Mouse (Mus musculus) urinary bladder, postnatal 36 days (tissue): ENCODE measurements around the gene 2210016F16Rik.
"Not testable (repeated sequence)": the region's sequence is repeated elsewhere in the genome, so short reads cannot be mapped to it uniquely, and the experiment has no call there.

Source experiments
- DNase-seq, 2 experiments: peaks; one replicate each; pipeline ENCODE4 v3.0.0; 2022; ENCODE audit warnings: low spot score in 2 of 2, mixed read lengths in 1 of 2

Gene 2210016F16Rik

GRCm38 (mm10) chr13:58384779-58385546 lies at the start of gene 2210016F16Rik:
Gene 2210016F16Rik (minus strand): TSS chr13:58385225.
- peak; percentile 62 to 70 for DNase-seq

DNA sequence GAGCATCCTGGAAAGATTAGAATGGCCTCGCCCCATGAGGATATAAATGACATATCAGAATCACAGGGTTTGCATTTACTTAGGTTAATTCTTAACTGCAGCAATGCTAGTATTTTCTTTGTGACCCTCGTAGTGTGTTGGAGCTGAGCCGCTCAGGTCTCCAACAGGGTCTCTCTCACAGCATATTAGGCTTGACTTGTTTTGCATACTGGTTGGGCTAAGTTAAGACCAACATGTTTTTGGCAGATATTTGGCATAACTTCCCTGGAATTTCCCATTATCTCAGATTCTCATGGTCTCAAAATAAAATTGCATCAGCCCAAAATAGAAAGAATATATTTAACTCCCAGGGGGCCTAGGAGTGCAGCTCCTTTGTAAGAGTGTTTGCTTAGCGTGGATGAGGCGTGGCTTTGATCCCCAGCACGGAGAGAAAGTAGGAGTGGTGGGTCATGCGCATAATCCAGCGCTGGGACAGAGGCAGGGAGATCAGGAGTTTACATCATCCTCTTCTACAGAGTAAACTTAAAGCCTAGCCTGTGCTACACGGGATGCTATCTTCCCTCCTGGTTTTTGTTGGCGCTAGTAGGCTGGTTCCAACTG lies 38.1 kb upstream of the 2210016F16Rik start:
- no peak for DNase-seq

DNA sequence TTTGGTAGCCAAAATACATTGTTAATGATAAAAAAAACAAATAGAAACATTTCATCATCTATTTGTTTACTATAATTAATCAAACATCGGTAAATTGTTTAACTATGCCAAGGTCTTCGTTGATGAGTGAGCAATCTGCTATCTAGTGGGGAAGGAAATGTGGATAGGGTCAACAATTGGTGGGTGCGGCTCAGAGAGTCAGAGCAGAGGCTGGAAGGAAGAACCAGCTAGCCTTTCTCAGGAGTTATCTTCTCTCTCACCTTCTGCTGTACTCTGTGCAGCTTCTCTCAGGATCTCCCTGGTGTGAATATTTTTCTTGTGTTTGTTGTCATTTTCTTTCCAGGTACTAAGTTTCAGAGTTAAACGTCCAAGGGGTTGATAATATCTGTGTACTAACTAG lies 37.2 kb upstream of the 2210016F16Rik start:
- no peak for DNase-seq

GRCm38 (mm10) chr13:58421026-58421425 lies 36.0 kb upstream of the 2210016F16Rik start:
- DNase-seq, result no peak

- DNase-seq, result no peak
These were observed 34.2 kb upstream of the 2210016F16Rik start for GRCm38 (mm10) chr13:58419266-58419665.

GRCm38 (mm10) chr13:58418656-58419055 lies 33.6 kb upstream of the 2210016F16Rik start:
- no peak for DNase-seq

GRCm38 (mm10) chr13:58415838-58416237 lies 30.8 kb upstream of the 2210016F16Rik start:
- no peak for DNase-seq

- DNase-seq, result no peak
These were observed 30.3 kb upstream of the 2210016F16Rik start for GRCm38 (mm10) chr13:58415374-58415773.

- DNase-seq, result no peak
These were observed 26.0 kb upstream of the 2210016F16Rik start for GRCm38 (mm10) chr13:58411073-58411472.

GRCm38 (mm10) chr13:58403243-58403642 lies 18.2 kb upstream of the 2210016F16Rik start, which contains the start of gene Hnrnpk:
Gene Hnrnpk (minus strand): TSS chr13:58403343.
- DNase-seq, result not testable (repeated sequence)

GRCm38 (mm10) chr13:58402744-58403110 lies 17.7 kb upstream of the 2210016F16Rik start:
- DNase-seq, result no peak

DNA sequence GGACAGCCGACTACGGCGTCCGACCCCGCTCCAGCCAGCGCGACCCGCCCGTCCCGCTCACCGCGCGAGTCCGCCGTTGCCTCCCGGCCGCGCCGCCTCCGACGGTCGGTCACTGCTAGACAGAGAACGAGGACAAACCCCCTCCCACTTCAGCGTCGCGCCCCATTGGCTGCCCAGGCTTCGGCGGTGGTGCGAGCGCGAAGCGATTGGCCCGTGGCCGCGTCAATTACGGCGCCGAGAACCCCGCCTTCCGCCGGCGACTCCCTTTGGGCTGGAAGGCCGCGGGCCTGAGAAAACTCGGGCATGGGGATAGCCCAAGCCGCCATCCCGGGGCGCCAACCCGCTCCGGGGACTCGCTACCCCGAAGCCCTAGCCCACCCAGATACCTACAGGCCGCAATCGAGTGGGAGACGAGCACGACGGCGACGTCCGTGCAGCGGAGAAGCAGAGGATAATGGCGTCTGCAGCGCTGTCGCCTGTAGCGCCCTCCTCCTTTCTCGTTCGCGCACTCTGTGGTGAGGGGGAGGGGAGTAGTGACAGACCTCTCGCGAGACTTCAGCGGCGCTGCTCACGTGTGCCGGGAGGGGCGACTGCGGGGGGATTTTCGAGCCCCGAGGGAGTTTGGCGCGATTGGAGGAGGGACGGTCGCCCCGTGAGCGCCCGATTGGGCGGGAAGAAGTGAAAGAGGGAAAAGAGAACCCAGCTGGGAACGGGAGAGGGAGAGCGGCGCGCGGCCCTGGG lies 17.1 kb upstream of the 2210016F16Rik start, which contains the start of gene Rmi1:
Rmi1 (plus strand) TSS at position 246 of the 741 bp plus-strand sequence.
- peak; percentile 97 for DNase-seq

- DNase-seq, result peak; percentile 58 to 66
These were observed 16.3 kb upstream of the 2210016F16Rik start for GRCm38 (mm10) chr13:58401135-58402002.

DNA sequence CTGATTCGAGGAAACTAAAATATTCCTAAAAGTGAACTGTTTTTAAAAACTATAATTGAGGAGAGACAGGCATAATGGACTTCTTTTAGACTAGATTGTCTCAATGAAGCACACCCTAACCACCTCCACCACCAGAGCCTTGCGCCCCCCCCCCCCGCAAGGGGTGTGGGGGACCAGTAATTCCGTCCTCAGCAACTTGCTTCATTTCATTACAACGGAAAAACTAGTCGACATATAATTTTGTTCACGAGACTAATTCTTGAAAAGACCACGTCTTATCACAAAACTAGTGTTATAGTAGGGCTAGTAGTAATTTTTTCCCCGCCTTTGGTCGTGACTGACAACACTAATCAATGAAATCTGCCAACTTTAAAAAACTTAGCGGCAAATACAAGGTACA lies 15.6 kb upstream of the 2210016F16Rik start:
- no peak for DNase-seq

GRCm38 (mm10) chr13:58397651-58398050 lies 12.6 kb upstream of the 2210016F16Rik start:
- no peak for DNase-seq

- DNase-seq, result not testable (repeated sequence)
These were observed 9.4 kb upstream of the 2210016F16Rik start for GRCm38 (mm10) chr13:58394392-58394791.

- DNase-seq, result no peak
These were observed 4.4 kb upstream of the 2210016F16Rik start for GRCm38 (mm10) chr13:58389324-58389951.

DNA sequence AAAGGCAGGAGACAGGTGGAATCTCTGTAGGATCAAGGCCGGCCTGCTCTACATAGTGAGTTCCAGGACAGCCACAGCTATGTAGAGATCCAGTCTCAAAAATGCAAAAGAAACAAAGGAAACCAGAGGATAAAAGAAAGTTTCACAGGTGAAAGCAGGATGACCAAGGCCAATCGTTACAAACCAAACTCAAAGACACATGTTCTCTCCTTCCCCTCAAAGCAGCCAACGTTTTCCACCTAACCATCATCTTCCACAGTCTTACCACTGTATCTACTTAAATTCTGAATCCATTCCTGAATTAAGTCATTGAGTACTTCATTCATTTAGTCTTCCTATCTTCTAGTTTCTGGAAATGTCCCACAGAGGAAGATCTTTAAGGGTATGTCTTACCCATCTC lies 3.4 kb upstream of the 2210016F16Rik start:
- DNase-seq, result no peak

- DNase-seq, result peak; percentile 52 to 66
These were observed 2.9 kb upstream of the 2210016F16Rik start for GRCm38 (mm10) chr13:58387948-58388347.

DNA sequence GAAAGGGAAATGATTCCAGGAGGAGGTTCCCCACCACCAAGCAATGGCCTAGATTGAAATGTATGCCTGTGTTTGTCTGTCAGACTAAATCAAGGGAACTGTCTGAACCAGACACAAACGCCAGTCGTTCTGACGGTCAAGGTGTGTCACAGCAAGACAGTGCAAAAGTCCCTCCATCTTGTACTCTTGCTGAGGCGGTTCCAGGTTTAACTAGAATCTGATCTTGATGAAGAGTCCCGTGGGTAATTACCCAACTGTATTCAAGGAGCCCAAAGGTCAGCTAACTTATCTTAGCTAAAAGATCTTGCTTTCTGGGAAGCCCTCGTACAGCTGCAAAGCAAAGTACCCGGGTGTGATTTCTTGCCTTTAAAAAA lies 509 bp upstream of the 2210016F16Rik start:
- DNase-seq, result no peak

GRCm38 (mm10) chr13:58384371-58384770 lies 654 bp downstream of the 2210016F16Rik start:
- DNase-seq, result no peak
